Mouse (Mus musculus) embryo, embryonic 11 days (tissue): ENCODE data around the gene Olfr1306.

Source experiments
- DNase-seq: peaks from one replicate; pipeline ENCODE4 v3.0.0-alpha.2; 2015

The Olfr1306 gene

DNA sequence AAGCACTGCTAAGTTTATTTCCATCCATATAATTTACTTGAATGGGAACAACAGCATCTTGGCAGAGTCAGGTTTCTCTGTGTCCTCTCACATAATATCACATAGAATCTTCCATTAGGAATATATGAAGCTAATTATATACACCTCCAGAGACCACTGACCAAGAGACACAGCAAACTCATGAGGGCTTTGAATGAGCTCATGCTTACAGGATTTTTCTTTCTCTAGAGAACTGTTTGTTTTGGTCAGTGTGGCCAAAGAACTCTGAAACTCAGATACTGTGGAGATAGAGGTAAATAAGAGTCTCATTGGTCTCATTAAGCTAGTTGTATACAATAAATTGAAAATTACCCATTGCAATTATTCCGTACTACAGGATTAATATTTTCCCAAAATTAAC, at the start of gene Olfr1306:
Gene Olfr1306, minus strand, starts transcription at position 101 of the 400 bp plus-strand sequence.
- DNase-seq = no peak

DNA sequence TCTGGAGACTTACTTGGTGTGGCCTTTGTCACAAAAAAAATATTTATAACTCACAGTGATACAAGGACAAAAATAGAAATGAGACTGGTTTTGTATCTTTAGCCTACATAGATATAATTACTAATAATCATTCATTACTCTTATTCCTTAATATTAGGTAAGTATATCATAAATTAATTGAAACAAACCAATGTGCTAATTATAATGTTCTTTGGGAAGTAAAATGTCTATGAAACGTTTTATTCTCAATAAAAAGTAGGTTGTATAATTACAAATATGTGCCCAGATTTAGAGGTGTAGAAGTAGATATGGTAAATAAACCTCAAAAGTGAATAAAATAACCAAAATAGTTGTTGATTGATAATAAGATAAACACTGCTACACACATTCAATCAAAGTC, 48.8 kb upstream of the Olfr1306 start, which contains the start of gene Olfr1308:
Gene Olfr1308, minus strand, starts transcription at position 101 of the 400 bp plus-strand sequence.
- DNase-seq = no peak

DNA sequence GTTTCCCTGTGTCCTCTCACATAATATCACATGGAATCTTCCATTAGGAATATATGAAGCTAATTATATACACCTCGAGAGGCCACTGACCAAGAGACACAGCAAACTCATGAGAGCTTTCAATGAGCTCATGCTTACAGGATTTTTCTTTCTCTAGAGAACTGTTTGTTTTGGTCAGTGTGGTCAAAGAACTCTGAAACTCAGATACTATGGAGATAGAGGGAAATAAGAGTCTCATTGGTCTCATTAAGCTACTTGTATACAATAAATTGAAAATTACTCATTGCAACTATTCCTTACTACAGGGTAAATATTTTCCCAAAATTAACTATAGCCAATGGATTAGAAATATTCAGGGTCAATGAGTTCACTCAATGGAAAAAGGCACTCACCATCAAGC, 33.3 kb upstream of the Olfr1306 start, which contains the start of gene Olfr1307:
Gene Olfr1307, minus strand, starts transcription at position 101 of the 400 bp plus-strand sequence.
- DNase-seq = no peak

DNA sequence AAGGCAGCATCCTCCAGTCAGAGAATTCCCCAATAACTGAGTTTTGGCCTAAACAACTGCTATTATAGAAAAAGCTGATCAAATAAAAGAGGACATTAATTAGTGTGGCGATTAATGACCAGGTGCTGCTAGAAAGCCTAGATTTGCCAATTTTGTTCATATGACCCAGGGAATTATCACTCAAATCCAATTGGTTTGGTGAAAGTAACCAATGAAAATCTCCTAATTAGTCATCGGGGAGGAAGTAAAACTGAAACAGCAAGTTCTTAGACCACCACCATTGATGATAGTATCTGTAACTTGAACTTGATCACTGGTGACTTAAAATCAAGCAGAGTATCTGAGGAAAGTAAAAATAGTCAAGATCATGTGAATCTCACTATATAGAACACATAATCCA, 39.0 kb downstream of the Olfr1306 start, which contains the start of gene Olfr1305:
Gene Olfr1305, minus strand, starts transcription at position 101 of the 400 bp plus-strand sequence.
- no peak for DNase-seq
